Mouse (Mus musculus): Measurements from ENCODE around the gene Man1a. TPM values are rescaled to one million over a fixed set of nuclear protein-coding genes. Genes with fewer than 3 reads are reported as not detected.

Man1a gene
- polyA plus RNA-seq, 1 experiment: 35.7 TPM

GRCm38 (mm10) chr10:54074247-54074608, 2.2 kb downstream of the Man1a start:
- DNase-seq (ENCODE audit: low read depth in 1 of 2, low spot score in 2 of 2): peak in 1 of 2 experiments; percentile 51
- peak overlapping the region; percentile 95 for H3K4me3 ChIP-seq (ENCODE audit: extremely low read depth, insufficient read depth, insufficient read length)
- H3K36me3 ChIP-seq (ENCODE audit: control insufficient read depth, insufficient read depth, low read length): peaks cover 12% of the 10 kb centered on the region
- peak overlapping the region; percentile 93 for H3K27ac ChIP-seq (ENCODE audit: insufficient read depth, low read length)
- H3K4me1 ChIP-seq (ENCODE audit: control insufficient read depth, insufficient read depth, insufficient read length): peaks cover 12% of the 10 kb centered on the region
- WGBS: 2% methylated on average over 14 of the region's 14 CpGs
- no peak for TF ChIP-seq POLR2A (IDR thresholded peaks at IDR 0.05; ENCODE audit: low read depth, low read length)
- no peak for TF ChIP-seq CTCF (IDR thresholded peaks at IDR 0.05; ENCODE audit: extremely low read depth, insufficient read depth, insufficient read length, insufficient replicate concordance)
- H3K27me3 ChIP-seq (ENCODE audit: control insufficient read depth, insufficient read depth, low read length): no peaks in the 10 kb centered on the region

GRCm38 (mm10) chr10:54073641-54074203, 2.7 kb downstream of the Man1a start:
- peak overlapping the region; percentile 93 for H3K27ac ChIP-seq (ENCODE audit: insufficient read depth, low read length)
- 3% methylated on average over 6 of the region's 6 CpGs for WGBS
- no peak for TF ChIP-seq CTCF (IDR thresholded peaks at IDR 0.05; ENCODE audit: extremely low read depth, insufficient read depth, insufficient read length, insufficient replicate concordance)
- no peak for TF ChIP-seq POLR2A (IDR thresholded peaks at IDR 0.05; ENCODE audit: low read depth, low read length)
- H3K27me3 ChIP-seq (ENCODE audit: control insufficient read depth, insufficient read depth, low read length): no peaks in the 10 kb centered on the region
- peak overlapping the region; percentile 95 for H3K4me3 ChIP-seq (ENCODE audit: extremely low read depth, insufficient read depth, insufficient read length)
- DNase-seq (ENCODE audit: low read depth in 1 of 2, low spot score in 2 of 2): peak in 1 of 2 experiments; percentile 29
- peaks cover 12% of the 10 kb centered on the region for H3K4me1 ChIP-seq (ENCODE audit: control insufficient read depth, insufficient read depth, insufficient read length)
- peaks cover 13% of the 10 kb centered on the region for H3K36me3 ChIP-seq (ENCODE audit: control insufficient read depth, insufficient read depth, low read length)

GRCm38 (mm10) chr10:54072336-54072735, 4.1 kb downstream of the Man1a start:
- no peak for DNase-seq (ENCODE audit: low read depth in 1 of 2, low spot score in 2 of 2)
- Histone ChIP-seq H3K4me3 (ENCODE audit: extremely low read depth, insufficient read depth, insufficient read length) (peak overlapping the region; percentile 95), H3K4me1 (ENCODE audit: control insufficient read depth, insufficient read depth, insufficient read length) (peaks cover 12% of the 10 kb centered on the region), H3K36me3 (ENCODE audit: control insufficient read depth, insufficient read depth, low read length) (peaks cover 17% of the 10 kb centered on the region), H3K27ac (ENCODE audit: insufficient read depth, low read length) (peak overlapping the region; percentile 51; the same call in 1 of the 2 replicates), H3K27me3 (ENCODE audit: control insufficient read depth, insufficient read depth, low read length) (no peaks in the 10 kb centered on the region)
- TF ChIP-seq CTCF (IDR thresholded peaks at IDR 0.05; ENCODE audit: extremely low read depth, insufficient read depth, insufficient read length, insufficient replicate concordance): no peak
- TF ChIP-seq POLR2A (IDR thresholded peaks at IDR 0.05; ENCODE audit: low read depth, low read length): no peak
- WGBS: 56% methylated on average over 2 of the region's 2 CpGs

GRCm38 (mm10) chr10:54070496-54070895, 5.9 kb downstream of the Man1a start:
- WGBS: 76% methylated on average over 5 of the region's 5 CpGs
- DNase-seq (ENCODE audit: low read depth in 1 of 2, low spot score in 2 of 2): no peak
- Histone ChIP-seq H3K36me3 (ENCODE audit: control insufficient read depth, insufficient read depth, low read length) (peaks cover 23% of the 10 kb centered on the region), H3K27me3 (ENCODE audit: control insufficient read depth, insufficient read depth, low read length) (no peaks in the 10 kb centered on the region), H3K27ac (ENCODE audit: insufficient read depth, low read length) (no peak overlapping the region), H3K4me3 (ENCODE audit: extremely low read depth, insufficient read depth, insufficient read length) (0 out of 2 replicates have a peak overlapping the region, but pooled peaks have one; percentile 8), H3K4me1 (ENCODE audit: control insufficient read depth, insufficient read depth, insufficient read length) (peaks cover 11% of the 10 kb centered on the region)
- TF ChIP-seq POLR2A (IDR thresholded peaks at IDR 0.05; ENCODE audit: low read depth, low read length) (no peak), CTCF (IDR thresholded peaks at IDR 0.05; ENCODE audit: extremely low read depth, insufficient read depth, insufficient read length, insufficient replicate concordance) (no peak)

GRCm38 (mm10) chr10:54069412-54069811, 7.0 kb downstream of the Man1a start:
- no peaks in the 10 kb centered on the region for H3K27me3 ChIP-seq (ENCODE audit: control insufficient read depth, insufficient read depth, low read length)
- peaks cover 25% of the 10 kb centered on the region for H3K36me3 ChIP-seq (ENCODE audit: control insufficient read depth, insufficient read depth, low read length)
- TF ChIP-seq POLR2A (IDR thresholded peaks at IDR 0.05; ENCODE audit: low read depth, low read length) (no peak), CTCF (IDR thresholded peaks at IDR 0.05; ENCODE audit: extremely low read depth, insufficient read depth, insufficient read length, insufficient replicate concordance) (no peak)
- no peak overlapping the region for H3K27ac ChIP-seq (ENCODE audit: insufficient read depth, low read length)
- H3K4me3 ChIP-seq (ENCODE audit: extremely low read depth, insufficient read depth, insufficient read length): no peak overlapping the region
- no peak for DNase-seq (ENCODE audit: low read depth in 1 of 2, low spot score in 2 of 2)
- peaks cover 11% of the 10 kb centered on the region for H3K4me1 ChIP-seq (ENCODE audit: control insufficient read depth, insufficient read depth, insufficient read length)
- 68% methylated on average over 5 of the region's 5 CpGs for WGBS

- Histone ChIP-seq H3K4me3 (ENCODE audit: extremely low read depth, insufficient read depth, insufficient read length) (no peak overlapping the region), H3K4me1 (ENCODE audit: control insufficient read depth, insufficient read depth, insufficient read length) (peaks cover 16% of the 10 kb centered on the region; the same call in 1 of the 2 replicates), H3K27me3 (ENCODE audit: control insufficient read depth, insufficient read depth, low read length) (no peaks in the 10 kb centered on the region), H3K27ac (ENCODE audit: insufficient read depth, low read length) (no peak overlapping the region), H3K36me3 (ENCODE audit: control insufficient read depth, insufficient read depth, low read length) (peaks cover 23% of the 10 kb centered on the region)
- DNase-seq (ENCODE audit: low read depth in 1 of 2, low spot score in 2 of 2): no peak
- no peak for TF ChIP-seq CTCF (IDR thresholded peaks at IDR 0.05; ENCODE audit: extremely low read depth, insufficient read depth, insufficient read length, insufficient replicate concordance)
- TF ChIP-seq POLR2A (IDR thresholded peaks at IDR 0.05; ENCODE audit: low read depth, low read length): no peak
Measured at GRCm38 (mm10) chr10:54066683-54067082, 9.7 kb downstream of the Man1a start.

- H3K36me3 ChIP-seq (ENCODE audit: control insufficient read depth, insufficient read depth, low read length): peaks cover 16% of the 10 kb centered on the region
Measured at GRCm38 (mm10) chr10:54063551-54064260, 12.7 kb downstream of the Man1a start.

More at GRCm38 (mm10) chr10:54063551-54064260, 12.7 kb downstream of the Man1a start:
- WGBS: 86% methylated on average over 8 of the region's 8 CpGs
- Histone ChIP-seq H3K4me1 (ENCODE audit: control insufficient read depth, insufficient read depth, insufficient read length) (peaks cover 13% of the 10 kb centered on the region), H3K27ac (ENCODE audit: insufficient read depth, low read length) (no peak overlapping the region), H3K27me3 (ENCODE audit: control insufficient read depth, insufficient read depth, low read length) (no peaks in the 10 kb centered on the region), H3K4me3 (ENCODE audit: extremely low read depth, insufficient read depth, insufficient read length) (no peak overlapping the region)
- no peak for TF ChIP-seq CTCF (IDR thresholded peaks at IDR 0.05; ENCODE audit: extremely low read depth, insufficient read depth, insufficient read length, insufficient replicate concordance)
- no peak for TF ChIP-seq POLR2A (IDR thresholded peaks at IDR 0.05; ENCODE audit: low read depth, low read length)
- DNase-seq (ENCODE audit: low read depth in 1 of 2, low spot score in 2 of 2): no peak

All from spleen, adult 2 months (tissue).